Mouse (Mus musculus): ENCODE measurements around the gene Psg27.

DNA sequence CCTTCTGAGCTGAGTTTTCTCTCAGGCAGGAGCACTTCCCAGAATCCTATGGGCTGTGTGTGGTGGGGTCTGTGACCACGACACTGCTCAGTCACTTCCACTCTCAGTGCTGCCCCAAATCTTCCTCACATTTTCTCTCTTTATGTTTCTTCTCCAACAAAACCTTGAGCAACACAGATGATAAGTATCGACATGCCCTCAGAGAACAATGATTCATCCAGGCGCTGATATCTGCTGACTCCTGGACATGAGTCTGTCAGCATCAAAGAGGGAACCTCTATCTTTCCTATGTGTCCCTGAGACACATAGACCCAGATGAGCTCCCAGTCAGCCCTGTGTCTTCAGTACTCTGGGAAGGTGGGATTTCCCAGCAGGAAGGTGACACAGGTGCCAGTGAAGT is at the start of gene Psg27:
- TF ChIP-seq CTCF (IDR thresholded peaks at IDR 0.05; ENCODE audit: low read depth, low read length) (no peak), POLR2A (IDR thresholded peaks at IDR 0.05; ENCODE audit: borderline replicate concordance, low read depth, low read length) (no peak)
